Mouse (Mus musculus): Measurements from ENCODE around the gene Abtb2.
"Not testable (repeated sequence)": the region's sequence is repeated elsewhere in the genome, so short reads cannot be mapped to it uniquely, and the experiment has no call there.

DNA sequence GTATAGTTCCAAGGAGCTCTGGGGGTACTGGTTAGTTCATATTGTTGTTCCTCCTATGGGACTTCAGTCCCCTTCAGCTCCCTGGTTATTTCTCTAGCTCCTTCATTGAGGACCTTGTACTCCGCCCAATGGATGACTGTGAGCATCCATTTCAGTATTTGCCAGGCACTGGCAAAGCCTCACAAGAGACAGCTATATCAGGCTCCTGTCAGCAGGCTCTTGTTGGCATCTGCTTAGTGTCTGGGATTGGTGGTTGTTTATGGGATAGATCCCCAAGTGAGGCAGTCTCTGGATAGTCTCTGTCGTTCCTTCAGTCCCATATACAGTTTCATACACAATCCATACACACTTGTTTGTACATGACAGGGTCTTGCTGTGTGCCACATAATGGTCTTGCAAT, 15.8 kb upstream of the Abtb2 start:
- TF ChIP-seq MYOD1 (IDR thresholded peaks at IDR 0.05; ENCODE audit: control insufficient read depth in 1 of 3, insufficient read length in 2 of 3, low read depth in 2 of 3); TCF12 (IDR thresholded peaks at IDR 0.05; ENCODE audit: insufficient read depth, poor library complexity, severe bottlenecking); POLR2A (IDR thresholded peaks at IDR 0.05; ENCODE audit: insufficient read length, low read depth); POLR2AphosphoS2 (IDR thresholded peaks at IDR 0.05; ENCODE audit: insufficient read length, low read depth); MYOG (IDR thresholded peaks at IDR 0.05; ENCODE audit: control insufficient read depth in 1 of 3, insufficient read depth in 1 of 3, insufficient read length in 2 of 3, low read depth in 2 of 3); REST (IDR thresholded peaks at IDR 0.05; ENCODE audit: insufficient read depth, insufficient read length); USF1 (IDR thresholded peaks at IDR 0.05; ENCODE audit: low read depth); CEBPB (IDR thresholded peaks at IDR 0.05; ENCODE audit: insufficient read depth, poor library complexity, severe bottlenecking); E2F4 (IDR thresholded peaks at IDR 0.05; ENCODE audit: insufficient read depth); SRF (IDR thresholded peaks at IDR 0.05; ENCODE audit: control insufficient read depth, insufficient read length, low read depth); MAX (IDR thresholded peaks at IDR 0.05; ENCODE audit: low read depth); TCF3 (IDR thresholded peaks at IDR 0.05; ENCODE audit: insufficient read length, low read depth): not testable (repeated sequence)
